Mouse (Mus musculus): ENCODE results near the gene Ppm1g.
A peak's percentile ranks its signal among the peaks of the same experiment; 100 is the strongest.

Gene Ppm1g

DNA sequence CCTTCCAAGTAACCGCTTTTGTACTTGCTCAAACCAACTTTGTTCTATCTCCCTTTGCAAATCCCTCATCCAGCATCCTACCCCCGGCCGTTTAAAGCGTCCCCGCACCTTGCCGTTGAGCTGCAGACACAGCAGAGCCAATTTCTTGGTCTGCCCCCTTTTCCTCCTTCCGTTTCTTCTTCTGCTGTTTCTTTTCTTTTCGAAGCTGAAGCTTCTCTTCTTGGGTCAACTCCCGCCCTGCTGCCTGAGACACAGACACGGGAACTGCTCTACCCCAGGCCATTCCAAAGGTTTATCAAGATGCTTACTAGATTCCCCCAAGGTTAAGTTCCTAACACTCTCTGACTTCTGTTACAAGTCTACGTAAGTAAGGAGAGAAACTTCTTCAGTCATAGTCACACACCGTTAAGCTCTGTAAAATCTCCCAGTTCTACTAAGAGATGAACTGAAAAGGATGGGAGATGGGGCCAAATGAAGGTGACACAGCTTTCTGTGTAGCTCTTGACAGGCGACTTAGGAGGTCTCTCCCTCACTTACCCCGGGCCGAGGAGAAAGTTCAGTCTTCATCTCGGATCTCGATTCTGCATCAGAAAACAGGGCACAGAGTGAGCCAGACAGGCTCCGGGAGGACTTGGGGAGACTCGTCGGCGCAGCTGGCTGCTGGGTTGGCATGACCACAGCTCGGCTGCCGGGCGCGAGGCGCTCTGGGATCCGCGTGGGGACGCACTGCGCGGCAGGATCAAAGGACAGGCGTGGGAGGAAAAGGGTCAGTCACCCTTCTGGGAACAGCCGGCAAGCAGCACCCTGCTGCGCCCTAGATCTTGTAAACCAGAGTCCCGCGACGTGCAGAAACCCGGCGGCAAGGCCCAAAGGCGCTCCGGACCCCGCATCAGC is 28.2 kb downstream of the Ppm1g start:
- peak in 1 of 2 experiments; percentile 57 for DNase-seq (ENCODE audit: low spot score in 2 of 2)

DNA sequence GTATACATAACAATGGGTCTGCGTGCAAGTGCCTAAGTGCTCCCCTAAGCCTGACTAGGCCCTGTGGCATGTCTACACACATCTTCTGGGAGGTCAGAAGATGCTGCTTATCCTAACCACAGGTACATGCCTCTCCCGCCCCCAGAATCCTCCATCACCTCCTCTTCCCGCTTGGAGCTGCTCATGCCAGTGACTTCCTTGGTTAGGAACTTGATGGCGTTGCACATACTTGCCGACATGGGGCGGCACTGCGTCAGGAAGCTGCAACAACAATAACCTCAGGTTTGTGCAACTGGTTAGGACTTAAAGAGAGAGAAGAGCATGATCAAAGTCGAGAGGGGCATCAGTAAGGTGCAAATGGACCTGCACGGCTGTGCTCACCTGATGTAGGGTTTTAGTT is 30.3 kb downstream of the Ppm1g start:
- no peak for DNase-seq (ENCODE audit: low spot score in 2 of 2)

DNA sequence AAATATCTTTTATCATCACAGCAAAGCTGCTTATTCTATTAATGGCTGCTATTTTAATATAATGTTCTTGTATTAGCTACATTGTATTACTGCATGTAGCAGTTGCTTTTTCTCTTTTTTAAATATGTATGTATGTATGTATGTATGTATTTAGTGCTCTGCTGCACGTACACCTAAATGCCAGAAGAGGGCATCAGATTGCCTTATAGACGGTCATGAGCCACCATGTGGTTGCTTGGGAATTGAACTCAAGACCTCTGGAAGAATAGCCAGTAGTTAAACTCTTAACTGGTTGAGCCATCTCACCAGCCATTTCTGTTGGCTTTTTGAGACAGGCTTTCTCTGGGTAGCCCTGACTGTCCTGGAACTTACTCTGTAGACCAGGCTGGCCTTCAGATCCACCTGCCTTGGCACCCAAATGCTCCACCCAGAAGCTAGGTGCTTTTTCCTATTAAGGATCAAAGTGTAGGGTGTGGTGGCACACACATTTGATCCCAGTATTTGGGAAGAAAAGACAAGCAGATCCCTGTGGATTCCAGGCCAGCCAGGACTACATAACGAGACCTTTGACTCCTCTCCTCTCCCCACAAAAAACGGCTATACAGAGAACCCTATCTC is 32.2 kb downstream of the Ppm1g start:
- DNase-seq (ENCODE audit: low spot score in 2 of 2): no peak

DNA sequence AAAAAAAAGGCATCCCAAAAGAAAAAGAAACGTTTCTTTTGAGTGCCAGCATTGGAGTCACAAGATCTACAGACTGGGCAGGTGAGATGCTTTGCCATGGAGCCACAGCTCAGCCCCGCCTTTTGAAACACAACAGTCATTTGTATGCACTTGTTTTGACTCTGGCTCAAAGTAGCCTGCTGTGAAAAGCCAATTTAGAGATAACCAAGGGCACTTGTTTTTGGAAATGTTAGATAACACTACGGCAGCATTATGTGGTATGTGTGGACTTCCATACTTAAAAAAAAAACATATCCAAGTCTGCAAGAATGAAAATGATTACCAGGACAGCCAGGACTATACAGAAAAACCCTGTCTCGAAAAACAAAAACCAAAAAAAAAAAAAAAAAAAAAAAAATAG is 36.8 kb downstream of the Ppm1g start:
- DNase-seq (ENCODE audit: low spot score in 2 of 2): no peak

DNA sequence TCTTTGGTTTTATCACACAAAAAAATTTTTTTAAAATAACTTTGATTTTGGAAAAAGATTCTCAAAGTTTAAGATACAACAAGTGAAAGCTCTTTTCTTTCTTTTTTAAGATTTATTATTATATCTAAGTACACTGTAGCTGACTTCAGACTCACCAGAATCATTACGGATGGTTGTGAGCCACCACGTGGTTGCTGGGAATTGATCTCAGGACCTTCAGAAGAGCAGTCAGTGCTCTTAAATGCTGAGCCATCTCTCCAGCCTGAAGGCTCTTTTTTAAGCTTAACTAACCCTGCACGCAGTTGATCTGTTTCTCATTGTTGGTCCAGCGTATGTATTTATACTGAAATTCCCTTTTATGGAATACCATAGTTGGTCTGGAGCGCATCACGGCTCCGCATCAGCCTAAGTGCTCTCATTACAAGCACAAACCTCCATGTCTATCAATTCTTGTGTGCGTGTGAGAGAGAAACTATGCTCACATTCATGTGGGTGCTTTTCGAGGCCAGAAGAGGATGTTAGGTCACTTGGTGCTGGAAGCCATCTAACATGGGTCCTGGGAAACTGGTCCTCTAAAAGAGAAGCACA is 39.2 kb downstream of the Ppm1g start:
- no peak for DNase-seq (ENCODE audit: low spot score in 2 of 2)

DNA sequence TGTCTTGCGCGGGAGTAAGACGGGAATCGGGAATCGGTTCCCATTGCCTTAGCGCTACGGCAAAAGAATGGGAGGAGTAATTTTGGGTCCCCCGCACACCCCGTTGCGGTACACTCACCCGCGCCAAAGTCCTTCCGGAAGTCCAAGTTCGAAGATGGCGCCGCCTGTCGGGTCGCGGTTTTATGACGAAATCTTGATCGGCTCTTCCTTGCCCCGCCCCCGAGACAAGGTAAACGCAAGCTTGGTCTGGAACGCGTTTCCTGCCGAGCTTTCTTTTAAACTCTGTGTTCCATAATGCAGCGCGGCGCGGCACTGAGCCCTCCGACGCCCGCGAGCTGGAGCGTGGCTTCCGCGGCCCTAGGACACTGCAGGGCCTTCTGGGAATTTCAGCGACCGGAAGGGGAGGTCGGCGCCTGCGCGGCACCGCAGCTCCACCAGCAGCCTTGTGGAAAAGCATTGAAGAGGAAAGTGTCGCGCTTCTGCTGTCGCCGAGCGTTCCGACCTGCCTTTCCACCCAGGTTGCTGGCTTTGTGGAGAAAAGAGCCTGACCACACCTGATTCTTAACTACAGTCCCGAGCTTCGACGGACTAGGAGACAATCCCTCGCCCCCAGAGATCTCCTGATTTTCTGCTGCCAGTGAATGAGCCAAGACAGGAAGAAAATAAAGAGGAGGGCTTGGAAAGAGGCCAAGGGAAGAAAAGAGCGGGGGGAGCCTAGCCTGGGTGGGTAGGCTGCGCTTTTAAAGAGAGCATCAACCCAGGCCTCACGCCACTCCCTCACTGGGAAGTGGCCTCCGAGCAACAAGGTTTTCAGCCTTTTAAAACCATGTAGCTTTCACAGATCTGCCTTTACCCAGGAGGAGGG is 40.5 kb downstream of the Ppm1g start, which contains the start of the genes Gm29609 and Gtf3c2:
Gene Gm29609 (minus strand): TSS at position 146 of the 865 bp plus-strand sequence.
Gene Gtf3c2 (minus strand): TSS at position 379 of the 865 bp plus-strand sequence.
- DNase-seq (ENCODE audit: low spot score in 2 of 2): peak; percentile 96 to 97

DNA sequence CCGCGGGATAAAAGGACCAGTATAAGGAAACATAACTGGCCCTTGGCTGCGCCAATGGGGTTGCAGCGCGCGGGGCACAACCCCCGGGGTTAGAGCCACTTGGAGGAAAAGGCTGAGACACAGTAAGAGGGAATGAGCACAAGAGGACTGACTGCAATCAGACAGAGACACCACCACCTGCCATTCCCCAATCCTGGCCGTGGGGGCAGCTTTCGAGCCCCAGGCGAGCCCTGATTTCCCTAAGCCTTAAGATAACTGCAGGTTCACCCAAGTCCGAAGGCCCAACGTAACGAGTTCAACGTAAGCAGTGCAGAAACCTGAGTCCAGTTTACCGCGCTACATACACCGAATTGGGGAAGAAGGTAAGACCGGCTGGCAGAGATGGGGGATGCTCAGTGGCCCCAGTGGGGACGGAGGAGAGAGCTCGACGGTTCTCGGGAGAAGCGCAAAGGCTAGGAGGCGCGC is 41.2 kb downstream of the Ppm1g start:
- DNase-seq (ENCODE audit: low spot score in 2 of 2): peak in 1 of 2 experiments; percentile 30

DNA sequence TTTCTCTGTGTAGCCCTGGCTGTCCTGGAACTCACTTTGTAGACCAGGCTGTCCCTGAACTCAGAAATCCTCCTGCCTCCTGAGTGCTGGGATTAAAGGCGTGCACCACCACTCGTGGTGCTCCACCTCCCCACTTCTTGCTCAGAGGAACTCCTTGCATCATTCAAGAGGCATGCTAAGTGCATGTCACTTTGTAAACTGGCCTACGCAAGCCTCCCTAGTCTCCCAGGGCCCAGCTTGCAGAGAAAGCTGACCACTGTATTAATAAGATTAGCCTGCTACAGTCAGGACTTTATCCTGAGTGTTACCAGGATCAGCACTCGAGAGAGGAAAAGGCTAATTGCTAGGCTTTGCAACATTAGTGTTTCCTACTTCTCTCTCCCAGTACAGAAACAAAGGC is 51.9 kb downstream of the Ppm1g start:
- no peak for DNase-seq (ENCODE audit: low spot score in 2 of 2)

DNA sequence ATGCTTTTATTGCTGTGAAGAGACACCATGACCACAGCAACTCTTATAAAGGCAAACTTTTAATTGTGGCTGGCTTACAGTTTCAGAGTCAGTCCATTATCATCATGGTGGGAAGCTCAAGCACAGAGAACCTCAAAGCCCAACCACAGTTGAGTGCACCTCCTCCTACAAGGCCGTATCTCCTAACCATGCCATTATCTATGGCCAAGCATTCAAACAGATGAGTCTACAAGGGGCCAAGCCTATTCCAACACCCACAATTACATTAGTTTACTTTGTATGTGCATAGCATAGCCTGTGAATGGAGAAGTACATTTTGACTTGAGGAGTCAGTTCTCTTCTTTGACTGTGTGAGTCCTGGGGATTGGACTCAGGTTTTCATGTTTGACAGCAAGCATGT is 55.6 kb downstream of the Ppm1g start:
- DNase-seq (ENCODE audit: low spot score in 2 of 2): no peak

DNA sequence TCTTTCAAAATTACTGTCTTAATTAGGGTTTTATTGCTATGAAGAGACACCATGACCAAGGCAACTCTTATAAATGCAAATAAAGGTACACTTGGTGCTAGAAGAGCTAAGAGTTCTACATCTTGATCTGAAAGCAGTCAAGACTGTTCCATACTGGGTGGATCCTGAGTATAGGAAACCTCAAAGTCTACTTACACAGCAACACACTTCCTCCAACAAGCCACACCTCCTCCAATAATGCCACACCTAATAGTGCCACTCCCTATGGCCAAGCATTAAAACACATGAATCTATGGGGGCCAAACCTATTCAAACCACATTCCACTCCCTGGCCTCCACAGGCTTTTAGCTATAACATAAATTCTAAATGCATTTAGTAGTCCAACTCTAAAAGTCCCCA is 58.0 kb downstream of the Ppm1g start:
- DNase-seq (ENCODE audit: low spot score in 2 of 2): no peak

DNA sequence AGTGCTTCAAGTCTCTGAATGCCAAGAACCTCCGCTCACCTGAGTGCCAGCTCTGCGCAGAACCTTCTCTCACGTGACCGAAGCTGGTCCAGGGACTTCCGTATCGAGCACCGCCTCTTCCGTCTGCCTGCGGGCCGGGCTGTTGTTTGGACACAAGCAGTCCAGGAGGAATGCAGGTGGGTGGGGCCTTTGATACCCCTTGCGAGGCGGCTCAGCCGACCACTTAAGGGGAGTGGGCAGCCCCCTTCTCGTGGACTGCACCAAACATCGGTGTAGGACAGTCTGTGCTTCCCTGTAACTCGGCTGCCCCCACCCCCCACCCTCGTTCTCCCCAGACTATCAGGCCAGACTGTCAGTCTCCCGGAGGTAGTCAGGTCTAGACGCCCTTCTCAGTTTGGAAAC is 66.3 kb downstream of the Ppm1g start, which contains the start of gene Mpv17:
Gene Mpv17 (minus strand): TSS at position 100 of the 402 bp plus-strand sequence.
- peak; percentile 76 to 80 for DNase-seq (ENCODE audit: low spot score in 2 of 2)

DNA sequence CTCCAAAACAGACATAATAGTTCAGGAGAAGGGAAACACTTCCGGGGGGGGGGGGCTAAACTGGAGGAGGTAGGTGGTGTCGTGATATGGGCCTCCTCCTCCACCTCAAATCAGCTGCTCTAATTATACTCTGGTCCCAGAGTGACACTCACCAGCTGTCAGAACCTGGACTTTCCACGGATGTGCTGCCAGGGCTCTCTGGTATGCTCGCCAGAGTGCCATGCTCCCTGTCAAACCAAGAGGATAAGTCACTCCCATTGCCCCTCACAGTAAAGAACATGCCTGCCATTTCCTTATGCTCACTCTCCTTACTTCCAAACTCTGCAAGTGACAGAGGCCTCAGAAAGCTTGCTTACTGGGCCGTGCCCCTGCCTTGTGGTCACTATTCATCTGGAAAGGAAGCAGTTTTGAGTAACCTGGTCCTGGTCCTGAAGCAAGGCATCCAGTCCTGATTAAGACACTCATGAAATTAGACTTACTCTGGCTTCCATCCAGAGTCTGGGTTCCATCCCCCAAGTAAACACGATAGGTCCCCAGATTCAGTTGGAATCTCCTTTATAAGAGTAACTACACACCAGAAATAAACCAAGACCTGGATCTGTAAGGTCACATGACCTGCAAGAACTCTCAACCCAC is 66.9 kb downstream of the Ppm1g start:
- DNase-seq (ENCODE audit: low spot score in 2 of 2): no peak

All from right cerebral cortex, postnatal 36 days (tissue).